Mouse (Mus musculus): Measurements from ENCODE around the gene Zfhx2. TPM values are rescaled to one million over a fixed set of nuclear protein-coding genes. Genes with fewer than 3 reads are reported as not detected.

Zfhx2 gene
- polyA plus RNA-seq, 1 experiment from 2014 or later: 39.9 TPM

DNA sequence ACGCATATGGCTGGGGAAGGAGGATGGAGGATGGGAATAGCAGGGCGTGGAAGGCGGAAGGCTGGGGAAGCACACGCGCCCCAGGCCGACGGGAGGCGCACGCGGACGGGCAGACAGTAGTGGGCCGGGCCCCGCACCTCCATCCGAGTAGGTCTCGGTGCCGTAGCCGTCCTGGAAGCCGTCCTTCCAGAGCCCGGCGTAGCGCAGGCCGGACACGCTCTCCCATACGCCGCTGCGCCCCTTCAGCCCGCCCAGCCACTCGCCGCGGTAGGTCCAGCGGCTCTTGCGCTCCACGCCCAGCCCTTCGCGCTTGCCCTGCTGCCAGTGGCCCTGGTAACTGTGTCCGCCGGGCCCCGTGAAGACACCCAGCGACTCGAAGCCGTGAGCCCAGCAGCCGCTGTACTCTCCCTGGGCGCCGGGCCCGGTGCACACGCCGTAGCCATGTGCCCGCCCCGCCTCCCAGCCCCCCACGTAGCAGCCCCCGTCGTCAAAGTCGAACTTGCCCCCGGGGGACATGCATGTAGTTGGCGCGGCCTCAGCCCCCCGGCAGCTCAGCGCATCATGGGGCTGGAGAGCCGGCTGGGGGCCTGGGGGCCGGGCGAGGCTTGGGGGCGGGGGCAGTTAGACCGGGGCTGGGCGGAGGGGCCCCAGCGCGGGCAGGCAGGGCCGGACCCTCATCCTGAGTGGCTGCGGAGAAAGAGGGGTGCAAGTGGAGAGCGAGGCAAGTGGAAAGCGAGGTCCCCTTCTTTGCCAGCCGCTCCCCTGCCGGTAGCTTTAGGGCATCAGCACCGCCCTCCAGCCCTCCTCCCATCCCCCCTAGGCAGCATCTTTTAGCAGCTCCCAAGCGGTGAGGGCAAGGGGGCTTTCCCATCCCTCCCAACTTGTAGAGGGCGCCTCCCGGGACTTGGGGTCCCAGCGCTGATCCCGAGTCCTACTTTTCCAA lies 22.9 kb upstream of the Zfhx2 start:
- ATAC-seq: peak; percentile 59
- Histone ChIP-seq H3K4me1 (replicated peaks) (peaks cover 64% of the 10 kb centered on the region), H3K4me3 (replicated peaks) (peak overlapping the region; percentile 81), H3K27me3 (peaks cover 41% of the 10 kb centered on the region), H3K9ac (replicated peaks) (peak overlapping the region; percentile 88), H3K9me3 (no peaks in the 10 kb centered on the region), H3K36me3 (peaks cover 11% of the 10 kb centered on the region), H3K27ac (peak overlapping the region; percentile 93), H3K4me2 (replicated peaks) (peak overlapping the region; percentile 95)
- WGBS: under 1% methylated on average over 59 of the region's 78 CpGs

DNA sequence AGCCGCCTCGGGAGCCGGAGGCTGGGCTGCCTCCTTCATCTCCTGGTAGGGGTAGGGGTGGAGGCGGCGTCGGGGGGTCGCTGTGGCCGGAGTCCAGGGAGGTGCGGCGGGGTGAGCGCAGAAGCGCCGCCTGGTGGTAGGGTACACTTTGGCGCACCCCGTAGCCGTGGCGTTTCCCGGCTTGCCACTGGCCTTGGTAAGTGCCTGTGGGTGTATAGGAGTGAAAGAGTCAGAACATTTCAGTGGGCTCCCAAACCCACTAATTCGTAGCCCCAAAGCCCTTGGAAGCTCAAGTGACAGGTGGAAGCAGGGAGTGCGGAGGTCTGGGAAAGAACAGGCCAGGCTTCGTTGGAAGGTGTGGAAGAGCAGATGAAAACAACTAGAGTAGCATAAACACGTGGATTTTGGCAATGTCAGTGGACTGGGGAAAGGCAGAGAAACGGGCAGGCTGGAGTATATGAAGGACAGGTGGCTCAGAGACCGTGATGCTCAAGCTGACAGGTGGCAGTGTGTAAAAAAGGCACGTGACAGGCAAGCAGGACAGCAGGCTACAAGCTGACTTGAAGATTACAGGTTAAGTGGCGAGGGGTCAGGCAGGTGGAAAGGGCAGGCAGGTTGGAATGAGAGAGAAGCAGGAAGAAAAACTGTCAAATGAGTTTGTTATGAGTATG lies 22.0 kb upstream of the Zfhx2 start:
- H3K27me3 ChIP-seq: peaks cover 44% of the 10 kb centered on the region
- ATAC-seq: no peak
- H3K27ac ChIP-seq: peak overlapping the region; percentile 93
- H3K9ac ChIP-seq (replicated peaks): peak overlapping the region; percentile 88
- H3K36me3 ChIP-seq: peaks cover 13% of the 10 kb centered on the region
- peaks cover 73% of the 10 kb centered on the region for H3K4me1 ChIP-seq (replicated peaks)
- peak overlapping the region; percentile 81 for H3K4me3 ChIP-seq (replicated peaks)
- H3K9me3 ChIP-seq: no peaks in the 10 kb centered on the region
- WGBS: 9% methylated on average over 26 of the region's 26 CpGs
- peak overlapping the region; percentile 95 for H3K4me2 ChIP-seq (replicated peaks)

DNA sequence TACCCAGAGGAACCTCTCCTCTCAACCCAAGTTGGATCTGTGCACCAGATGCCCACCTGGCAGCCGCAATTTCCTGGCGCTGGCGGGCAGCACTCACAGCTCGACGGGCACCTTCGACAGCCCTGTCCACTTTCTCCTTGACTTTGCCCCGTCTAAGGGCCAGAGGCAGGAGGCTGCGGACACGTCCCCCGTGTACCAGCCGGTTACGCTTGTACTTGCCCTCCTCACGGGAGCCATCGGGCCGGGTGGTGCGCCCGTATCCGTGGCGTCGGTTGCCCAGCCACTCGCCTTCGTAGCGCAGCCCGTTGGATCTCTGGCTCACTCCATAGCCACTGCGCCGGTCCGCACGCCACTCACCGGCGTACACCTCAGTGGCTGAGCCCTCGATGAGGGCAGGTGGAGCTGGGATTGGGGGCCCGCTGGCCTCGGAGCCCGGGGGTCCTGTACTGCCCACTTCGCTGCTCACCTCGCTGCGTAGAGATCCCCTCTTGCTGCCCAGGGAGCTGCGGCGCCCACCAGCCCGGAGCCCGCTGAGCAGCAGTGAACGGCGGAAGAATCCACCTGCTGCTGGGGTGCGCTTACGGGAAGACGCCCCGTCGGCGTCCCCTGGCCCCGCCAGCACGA lies 21.3 kb upstream of the Zfhx2 start:
- Histone ChIP-seq H3K4me3 (replicated peaks) (peak overlapping the region; percentile 81), H3K9me3 (no peaks in the 10 kb centered on the region), H3K27ac (no peak overlapping the region), H3K27me3 (peaks cover 44% of the 10 kb centered on the region), H3K4me2 (replicated peaks) (peak overlapping the region; percentile 95), H3K36me3 (peaks cover 13% of the 10 kb centered on the region), H3K4me1 (replicated peaks) (peaks cover 79% of the 10 kb centered on the region), H3K9ac (replicated peaks) (0 out of 2 replicates have a peak overlapping the region, but pooled peaks have one; percentile 88)
- 76% methylated on average over 51 of the region's 51 CpGs for WGBS
- no peak for ATAC-seq

DNA sequence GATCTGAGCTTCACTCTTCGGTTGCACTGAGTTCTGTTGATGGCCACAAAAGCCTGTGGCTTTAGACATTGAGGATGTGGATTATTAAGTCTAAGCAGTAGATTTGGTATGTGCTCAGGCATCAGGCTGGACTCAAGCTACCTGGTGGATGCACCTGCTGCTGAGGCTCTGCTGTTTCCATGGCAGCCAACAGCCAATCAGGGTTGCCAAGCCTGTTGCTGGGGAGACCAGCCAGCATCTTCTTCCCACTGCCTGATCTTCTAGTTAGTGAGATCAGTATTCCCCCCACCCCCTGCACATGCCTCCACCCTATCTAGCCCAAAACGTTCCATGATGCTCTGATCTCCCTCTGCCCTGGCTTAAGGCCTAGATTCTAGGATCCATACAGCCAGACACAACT lies 19.6 kb upstream of the Zfhx2 start:
- Histone ChIP-seq H3K36me3 (peaks cover 13% of the 10 kb centered on the region), H3K4me2 (replicated peaks) (peak overlapping the region; percentile 17; the same call in 1 of the 2 replicates), H3K27me3 (peaks cover 44% of the 10 kb centered on the region), H3K4me3 (replicated peaks) (no peak overlapping the region), H3K4me1 (replicated peaks) (peaks cover 84% of the 10 kb centered on the region), H3K27ac (no peak overlapping the region), H3K9ac (replicated peaks) (no peak overlapping the region), H3K9me3 (no peaks in the 10 kb centered on the region)
- ATAC-seq: no peak
- 75% methylated on average over 2 of the region's 2 CpGs for WGBS

DNA sequence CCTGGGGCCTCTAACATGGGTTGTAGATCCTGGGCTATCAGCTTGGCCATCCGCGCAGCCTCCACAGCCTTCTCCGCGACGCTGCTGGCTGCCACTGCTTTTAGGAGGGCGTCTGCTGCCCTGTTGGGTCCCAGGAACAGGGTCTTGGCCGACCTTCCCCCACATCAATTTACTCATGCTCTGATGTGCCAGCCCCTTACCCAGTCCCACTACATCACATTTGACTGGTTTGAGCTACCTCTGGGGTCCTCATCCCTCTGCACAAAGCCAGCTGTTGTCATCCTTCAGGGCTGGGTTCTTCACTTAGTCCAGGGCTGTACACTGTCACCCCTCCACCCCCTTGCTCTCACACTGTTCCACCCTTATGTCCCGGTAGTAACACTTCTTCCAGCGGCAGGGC lies 18.0 kb upstream of the Zfhx2 start:
- H3K27ac ChIP-seq: 0 out of 2 replicates have a peak overlapping the region, but pooled peaks have one; percentile 47
- no peak overlapping the region; the same call in 1 of the 2 replicates for H3K4me2 ChIP-seq (replicated peaks)
- no peaks in the 10 kb centered on the region for H3K9me3 ChIP-seq
- no peak overlapping the region for H3K4me3 ChIP-seq (replicated peaks)
- H3K4me1 ChIP-seq (replicated peaks): peaks cover 84% of the 10 kb centered on the region
- peaks cover 13% of the 10 kb centered on the region for H3K36me3 ChIP-seq
- H3K9ac ChIP-seq (replicated peaks): peak overlapping the region; percentile 56; the same call in 1 of the 2 replicates
- ATAC-seq: no peak
- peaks cover 44% of the 10 kb centered on the region for H3K27me3 ChIP-seq
- whole genome bisulfite sequencing: 34% methylated on average over 9 of the region's 9 CpGs

DNA sequence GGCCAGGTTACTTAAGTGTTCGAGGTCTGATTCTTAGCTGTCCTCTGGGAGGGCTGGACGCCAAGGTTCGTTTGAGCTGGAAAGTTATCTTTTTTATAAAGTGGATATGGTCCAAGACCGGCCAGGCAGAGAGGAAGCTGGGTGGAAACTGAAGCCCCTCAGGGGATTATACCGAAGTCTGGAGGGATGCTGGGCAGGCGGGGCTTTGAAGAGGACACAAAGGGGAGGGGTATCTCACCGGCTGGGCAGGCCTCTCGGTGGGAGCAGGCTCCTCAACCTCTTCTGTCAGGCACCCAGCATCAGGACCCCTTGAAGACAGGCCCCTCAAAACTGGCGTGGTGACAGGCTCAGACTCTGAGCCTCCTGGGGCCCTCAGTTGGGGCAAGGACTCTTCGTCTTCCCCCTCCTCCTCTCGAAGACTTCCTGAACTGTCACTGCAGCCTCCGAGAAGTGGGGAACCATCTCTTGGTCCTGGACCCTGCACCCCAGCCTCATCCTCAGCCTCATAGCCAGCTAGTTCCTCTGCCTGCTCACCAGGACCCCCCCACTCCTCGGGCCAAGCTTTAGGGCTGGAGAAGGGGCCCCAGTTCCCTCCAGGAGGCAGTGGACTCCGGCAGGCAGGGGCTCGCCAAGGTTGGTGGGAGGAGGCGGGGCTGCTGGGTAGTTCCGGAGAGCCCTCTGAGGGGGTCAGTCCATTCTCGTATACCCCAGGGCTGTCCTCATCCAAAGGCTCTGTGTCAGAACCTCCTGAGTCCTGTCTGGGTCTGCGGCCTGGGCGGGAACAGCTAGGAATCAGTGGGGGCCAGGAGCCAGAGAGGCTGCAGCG lies 17.1 kb upstream of the Zfhx2 start:
- H3K27me3 ChIP-seq: peaks cover 49% of the 10 kb centered on the region
- no peak overlapping the region for H3K4me3 ChIP-seq (replicated peaks)
- no peaks in the 10 kb centered on the region for H3K9me3 ChIP-seq
- peak; percentile 9; the same call in 1 of the 2 replicates for ATAC-seq
- peak overlapping the region; percentile 81 for H3K27ac ChIP-seq
- peaks cover 78% of the 10 kb centered on the region for H3K4me1 ChIP-seq (replicated peaks)
- H3K9ac ChIP-seq (replicated peaks): peak overlapping the region; percentile 56
- peak overlapping the region; percentile 39 for H3K4me2 ChIP-seq (replicated peaks)
- peaks cover 13% of the 10 kb centered on the region for H3K36me3 ChIP-seq
- WGBS: 8% methylated on average over 21 of the region's 21 CpGs

DNA sequence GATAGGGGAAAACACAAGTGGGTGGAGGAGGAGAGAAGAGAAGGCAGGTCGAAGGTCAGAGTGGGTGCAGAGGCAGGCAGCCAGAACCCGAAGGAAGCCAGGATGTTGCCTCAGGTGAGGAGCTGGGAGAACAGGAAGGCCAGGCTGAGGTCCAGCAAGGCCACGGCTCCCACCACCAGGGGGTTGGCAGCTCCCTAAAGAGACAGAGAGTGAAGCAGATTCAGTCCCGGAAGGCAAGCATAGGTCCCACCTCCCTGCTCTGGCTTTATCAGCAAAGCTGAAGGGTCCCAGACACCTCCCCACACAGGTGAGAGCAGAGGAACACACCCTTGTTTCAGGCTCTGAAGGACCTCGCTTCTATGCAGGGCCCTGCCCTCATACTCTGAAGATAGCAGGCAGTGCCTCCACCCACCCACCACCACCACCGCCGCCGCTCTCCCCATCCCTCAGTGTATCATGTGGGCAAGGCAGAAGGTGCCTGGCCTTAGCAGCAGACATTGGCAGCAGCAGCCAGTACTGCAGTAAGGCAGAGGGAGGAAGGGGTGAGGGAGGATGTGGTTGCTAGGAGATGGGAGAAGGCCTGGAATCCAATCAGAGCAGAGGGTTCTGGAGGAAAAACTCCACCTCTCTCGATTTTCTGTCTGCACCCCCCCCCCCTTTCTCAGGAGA lies 16.2 kb upstream of the Zfhx2 start:
- H3K36me3 ChIP-seq: peaks cover 9% of the 10 kb centered on the region
- ATAC-seq: peak; percentile 75
- no peaks in the 10 kb centered on the region for H3K9me3 ChIP-seq
- H3K4me3 ChIP-seq (replicated peaks): no peak overlapping the region
- peaks cover 41% of the 10 kb centered on the region for H3K27me3 ChIP-seq
- H3K4me1 ChIP-seq (replicated peaks): peaks cover 69% of the 10 kb centered on the region
- peak overlapping the region; percentile 81 for H3K27ac ChIP-seq
- peak overlapping the region; percentile 48 for H3K9ac ChIP-seq (replicated peaks)
- 32% methylated on average over 9 of the region's 9 CpGs for WGBS
- peak overlapping the region; percentile 39 for H3K4me2 ChIP-seq (replicated peaks)

DNA sequence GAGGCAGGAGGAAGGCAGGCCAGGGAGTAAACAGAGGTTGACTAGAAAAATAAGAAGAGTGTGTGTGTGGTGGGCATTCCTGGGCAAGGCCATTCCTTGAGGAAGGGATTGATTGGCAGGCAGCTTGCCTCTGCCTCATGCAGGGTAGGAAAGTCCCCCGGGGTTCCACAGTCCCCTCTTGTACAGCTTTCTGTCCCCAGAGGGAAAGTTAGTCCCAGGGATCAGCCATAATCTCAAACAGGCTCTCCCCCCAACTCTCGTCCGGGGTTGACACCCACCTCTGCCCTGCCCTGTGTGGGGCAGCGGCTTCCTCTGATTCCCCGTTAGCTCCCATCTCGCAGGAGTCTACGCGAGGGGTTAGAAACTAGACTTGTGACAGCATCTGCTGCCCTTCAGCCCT lies 14.9 kb upstream of the Zfhx2 start:
- Histone ChIP-seq H3K27me3 (peaks cover 30% of the 10 kb centered on the region), H3K27ac (no peak overlapping the region), H3K4me2 (replicated peaks) (peak overlapping the region; percentile 96; the same call in 1 of the 2 replicates), H3K4me3 (replicated peaks) (no peak overlapping the region), H3K4me1 (replicated peaks) (peaks cover 57% of the 10 kb centered on the region), H3K36me3 (peaks cover 3% of the 10 kb centered on the region; the same call in 1 of the 2 replicates), H3K9ac (replicated peaks) (no peak overlapping the region), H3K9me3 (no peaks in the 10 kb centered on the region)
- WGBS: 73% methylated on average over 8 of the region's 8 CpGs
- ATAC-seq: no peak

DNA sequence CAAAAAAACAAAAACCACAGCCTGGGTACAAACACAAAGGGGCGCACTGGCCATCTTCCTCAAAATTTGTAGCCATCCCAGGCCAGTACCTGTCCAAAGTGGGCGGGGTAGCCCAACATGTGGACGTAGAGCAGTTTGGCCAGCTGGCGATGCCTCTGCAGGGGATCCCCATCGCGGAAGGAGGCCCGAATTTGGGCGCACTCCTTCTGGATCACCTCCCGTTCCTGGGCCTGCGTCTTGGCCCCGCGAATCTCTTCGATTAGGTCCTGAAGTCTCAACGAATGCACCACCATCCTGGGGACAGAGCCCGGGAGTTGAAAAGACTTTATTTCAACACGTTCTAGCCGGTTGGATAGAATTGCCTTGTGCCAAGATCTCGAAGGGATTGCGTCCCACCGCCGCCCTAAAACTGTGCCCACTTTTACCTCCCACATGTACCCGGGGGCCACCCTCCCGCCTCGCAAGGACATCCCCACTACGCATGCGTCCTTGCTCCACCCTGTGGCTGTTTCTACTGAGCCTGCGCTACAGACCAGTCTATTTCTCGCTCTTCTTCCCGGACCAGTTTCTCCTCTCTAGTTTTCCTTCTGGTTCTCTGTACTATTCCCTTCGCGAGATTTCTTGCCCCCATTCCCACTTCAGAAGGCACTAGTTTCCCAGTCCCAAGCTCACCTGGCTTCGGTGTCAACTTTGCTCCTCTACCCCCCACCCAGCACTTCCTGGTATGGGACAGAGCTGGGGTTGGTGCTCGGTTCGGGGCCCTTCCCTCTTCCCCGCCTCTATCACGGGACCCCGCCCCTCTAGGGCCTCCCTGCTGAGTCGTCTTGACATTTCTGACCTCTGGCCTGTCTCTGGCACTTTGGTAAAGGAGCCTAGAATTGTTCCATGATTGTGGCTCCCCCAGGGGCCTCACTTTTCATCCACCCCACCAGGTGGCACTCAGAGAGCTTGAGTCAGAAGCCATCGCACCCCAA lies 14.0 kb upstream of the Zfhx2 start, which contains the start of gene Ap1g2:
Gene Ap1g2 (minus strand): TSS at position 758 of the 974 bp plus-strand sequence.
- ATAC-seq: peak; percentile 37
- Histone ChIP-seq H3K4me2 (replicated peaks) (peak within 1 kb of the TSS; percentile 96), H3K9ac (replicated peaks) (peak within 1 kb of the TSS; percentile 76), H3K9me3 (no peaks in the 10 kb centered on the region), H3K4me1 (replicated peaks) (peaks cover 51% of the 10 kb centered on the region), H3K36me3 (peaks cover 3% of the 10 kb centered on the region; the same call in 1 of the 2 replicates), H3K27ac (peak within 1 kb of the TSS; percentile 68), H3K27me3 (peaks cover 24% of the 10 kb centered on the region), H3K4me3 (replicated peaks) (peak within 1 kb of the TSS; percentile 46)
- under 1% methylated on average over 39 of the region's 39 CpGs for WGBS

DNA sequence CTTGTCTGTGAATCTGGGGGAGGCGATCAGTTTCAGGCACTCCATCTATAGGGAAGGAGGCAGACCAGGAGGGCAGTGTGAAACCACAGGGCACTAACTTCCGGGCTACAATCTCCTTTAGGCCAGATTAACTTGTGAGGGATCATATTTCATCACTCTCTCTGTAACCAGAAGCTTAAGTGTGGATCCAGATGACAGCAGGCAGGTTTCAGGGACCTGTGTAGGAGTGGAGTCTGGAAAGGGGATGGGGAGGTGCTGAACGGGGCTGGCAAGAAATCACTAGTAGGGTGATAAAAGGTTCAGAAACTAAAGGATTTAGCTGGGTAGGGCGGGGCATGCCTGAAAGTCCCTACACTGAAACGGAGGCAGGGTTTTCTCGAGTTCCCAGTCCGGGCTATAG lies 13.3 kb upstream of the Zfhx2 start:
- no peak overlapping the region for H3K27ac ChIP-seq
- H3K4me1 ChIP-seq (replicated peaks): peaks cover 50% of the 10 kb centered on the region
- peaks cover 3% of the 10 kb centered on the region; the same call in 1 of the 2 replicates for H3K36me3 ChIP-seq
- peak overlapping the region; percentile 96 for H3K4me2 ChIP-seq (replicated peaks)
- no peak for ATAC-seq
- no peaks in the 10 kb centered on the region for H3K9me3 ChIP-seq
- H3K27me3 ChIP-seq: peaks cover 17% of the 10 kb centered on the region
- peak overlapping the region; percentile 46 for H3K4me3 ChIP-seq (replicated peaks)
- 3% methylated on average over 7 of the region's 7 CpGs for WGBS
- H3K9ac ChIP-seq (replicated peaks): peak overlapping the region; percentile 76

All from midbrain, embryonic 13.5 days (tissue).